Mouse (Mus musculus) spleen, postnatal 36 days (tissue): ENCODE results near the gene Polr2c.
"Not testable (repeated sequence)": the region's sequence is repeated elsewhere in the genome, so short reads cannot be mapped to it uniquely, and the experiment has no call there.

ENCODE experiments used
- DNase-seq, 2 experiments: peaks; one replicate each; pipeline ENCODE4 v3.0.0; 2022; ENCODE audit warnings: low spot score in 2 of 2, mixed read lengths in 1 of 2

The Polr2c gene

GRCm38 (mm10) chr8:94857346-94858173, at the start of gene Polr2c:
TSS of gene Polr2c (plus strand) at chr8:94857450.
- DNase-seq: peak; percentile 84 to 87

GRCm38 (mm10) chr8:94807506-94807905, 49.7 kb upstream of the Polr2c start:
- DNase-seq: no peak

GRCm38 (mm10) chr8:94808372-94808771, 48.9 kb upstream of the Polr2c start:
- no peak for DNase-seq

GRCm38 (mm10) chr8:94810153-94810552, 47.1 kb upstream of the Polr2c start, which contains the start of gene Ccl17:
TSS of gene Ccl17 (plus strand) at chr8:94810453.
- no peak for DNase-seq

GRCm38 (mm10) chr8:94810855-94811254, 46.4 kb upstream of the Polr2c start:
- DNase-seq: no peak

- no peak for DNase-seq
These were observed 45.6 kb upstream of the Polr2c start for GRCm38 (mm10) chr8:94811654-94812053.

- DNase-seq: peak; percentile 68 to 84
These were observed 44.6 kb upstream of the Polr2c start for GRCm38 (mm10) chr8:94812645-94813098.

- peak in 1 of 2 experiments; percentile 29 for DNase-seq
These were observed 42.7 kb upstream of the Polr2c start for GRCm38 (mm10) chr8:94814556-94814955.

GRCm38 (mm10) chr8:94817933-94818332, 39.3 kb upstream of the Polr2c start:
- DNase-seq: no peak

GRCm38 (mm10) chr8:94819671-94820179, 37.5 kb upstream of the Polr2c start:
- no peak for DNase-seq

GRCm38 (mm10) chr8:94820553-94820952, 36.7 kb upstream of the Polr2c start:
- no peak for DNase-seq

- DNase-seq: no peak
These were observed 35.9 kb upstream of the Polr2c start for GRCm38 (mm10) chr8:94821381-94821780.

- peak; percentile 36 to 52 for DNase-seq
These were observed 34.4 kb upstream of the Polr2c start for GRCm38 (mm10) chr8:94822637-94823560.

- no peak for DNase-seq
These were observed 32.1 kb upstream of the Polr2c start for GRCm38 (mm10) chr8:94825170-94825569.

GRCm38 (mm10) chr8:94826210-94826609, 31.0 kb upstream of the Polr2c start:
- no peak for DNase-seq

GRCm38 (mm10) chr8:94828284-94828683, 29.0 kb upstream of the Polr2c start:
- DNase-seq: no peak

GRCm38 (mm10) chr8:94833901-94834405, 23.3 kb upstream of the Polr2c start:
- DNase-seq: not testable (repeated sequence)

GRCm38 (mm10) chr8:94835751-94836150, 21.5 kb upstream of the Polr2c start:
- not testable (repeated sequence) for DNase-seq

GRCm38 (mm10) chr8:94836456-94837240, 20.6 kb upstream of the Polr2c start:
- DNase-seq: no peak

GRCm38 (mm10) chr8:94837662-94838574, 19.3 kb upstream of the Polr2c start, which contains the start of the genes Coq9 and Ciapin1:
TSS of gene Coq9 (plus strand) at chr8:94838321.
TSS of gene Ciapin1 (minus strand) at chr8:94838358.
- DNase-seq: peak; percentile 95 to 96
